Mouse (Mus musculus): ENCODE measurements around the gene Fbxw5.
"Not testable (repeated sequence)": the region's sequence is repeated elsewhere in the genome, so short reads cannot be mapped to it uniquely, and the experiment has no call there.

Gene Fbxw5

DNA sequence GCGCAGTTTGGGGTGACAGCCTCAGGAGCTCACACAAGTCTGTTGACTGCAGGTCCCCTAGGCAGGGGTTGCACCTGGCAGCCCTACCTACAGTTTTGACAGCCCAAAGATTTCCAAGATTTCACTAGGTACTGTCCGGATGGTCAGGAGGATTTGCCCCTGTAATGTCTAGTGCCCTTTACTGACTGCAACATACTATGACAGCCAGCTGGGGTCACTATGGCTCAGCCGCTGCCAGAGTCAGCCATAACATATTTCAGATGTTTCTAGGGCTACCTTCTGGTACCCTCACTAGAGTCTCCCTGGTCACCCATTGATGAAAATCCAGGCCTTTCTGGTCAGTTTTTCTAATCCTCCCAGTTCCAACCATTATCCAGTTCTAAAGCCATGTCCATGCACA, 9.4 kb downstream of the Fbxw5 start:
- DNase-seq (ENCODE audit: low spot score), result no peak

- no peak for DNase-seq (ENCODE audit: low spot score)
Measured at GRCm38 (mm10) chr2:25526510-25527302, 26.2 kb downstream of the Fbxw5 start.

DNA sequence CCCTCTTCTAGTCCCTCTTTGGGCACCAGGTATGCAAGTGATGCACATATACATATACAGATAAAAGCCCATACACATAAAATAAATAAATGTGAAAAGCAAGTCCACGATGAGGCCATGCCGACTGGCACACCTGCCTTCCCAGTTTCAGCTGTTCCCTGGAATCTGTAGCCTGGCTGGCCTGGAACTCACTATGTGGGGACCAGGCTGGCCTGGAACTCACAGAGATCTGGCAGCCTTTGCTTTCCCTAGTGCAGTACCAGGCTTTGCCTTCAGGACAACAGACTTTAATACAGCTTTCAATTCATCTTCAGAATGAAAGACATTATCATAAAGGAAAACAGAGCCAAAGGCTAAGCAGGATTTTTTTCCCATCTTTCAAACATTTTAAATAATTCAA, 33.2 kb downstream of the Fbxw5 start:
- no peak for DNase-seq (ENCODE audit: low spot score)

GRCm38 (mm10) chr2:25534178-25534865, 33.8 kb downstream of the Fbxw5 start:
- DNase-seq (ENCODE audit: low spot score), result peak; percentile 79

GRCm38 (mm10) chr2:25534866-25535182, 34.3 kb downstream of the Fbxw5 start:
- no peak for DNase-seq (ENCODE audit: low spot score)

GRCm38 (mm10) chr2:25536531-25536930, 36.0 kb downstream of the Fbxw5 start:
- DNase-seq (ENCODE audit: low spot score), result no peak

DNA sequence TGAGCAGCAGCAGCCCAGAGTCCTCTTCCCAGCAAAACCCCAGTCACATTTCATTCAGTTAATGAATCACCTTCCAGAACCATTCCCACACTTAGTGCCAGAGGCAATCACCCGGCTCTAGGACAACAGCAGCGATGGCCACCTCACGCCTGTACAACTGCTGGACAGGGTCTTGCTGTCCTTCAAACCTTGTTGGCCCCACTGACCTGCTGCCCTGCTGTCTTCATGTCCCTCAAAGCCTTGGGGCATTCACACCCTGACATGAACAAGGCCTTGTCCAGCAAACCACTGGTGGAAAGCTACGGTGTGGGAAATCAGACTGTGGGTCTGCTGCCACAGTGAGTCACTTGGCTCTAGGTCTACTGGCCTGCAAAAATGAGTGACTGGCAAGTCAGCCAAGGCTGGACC, 40.0 kb downstream of the Fbxw5 start:
- DNase-seq (ENCODE audit: low spot score), result no peak

DNA sequence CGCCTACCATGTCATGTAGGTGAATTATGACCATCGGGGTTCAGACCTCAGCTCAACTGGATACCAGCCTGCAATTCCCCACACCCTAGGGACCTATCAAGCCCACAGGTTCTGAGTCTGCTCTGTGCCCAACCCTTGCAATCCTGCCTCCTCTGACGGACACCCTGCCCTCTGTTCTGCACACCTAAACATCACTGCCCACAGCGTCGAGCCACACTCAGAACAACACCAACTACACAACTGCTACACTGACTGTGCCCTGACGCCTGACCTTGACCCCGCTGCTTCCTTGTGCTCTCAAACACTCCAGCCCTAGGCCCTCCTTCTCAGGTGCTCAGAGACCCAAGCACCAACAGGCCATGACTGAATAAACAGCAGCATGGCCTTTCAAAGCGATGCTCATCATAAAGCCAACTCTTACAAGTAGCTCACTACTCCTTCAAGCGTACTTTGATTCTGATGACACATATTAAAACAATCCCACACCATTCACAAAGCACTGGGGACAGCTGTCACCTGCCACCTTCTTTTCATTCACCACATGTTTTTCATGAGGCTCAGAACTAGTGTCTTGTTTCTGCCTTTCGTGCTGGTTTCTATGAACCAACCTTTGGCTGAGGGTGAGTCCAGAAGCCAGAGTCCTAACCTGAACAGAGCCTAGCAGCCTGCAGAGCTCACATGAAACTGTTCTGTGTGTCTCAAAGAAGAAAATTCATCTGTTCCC, 41.3 kb downstream of the Fbxw5 start:
- no peak for DNase-seq (ENCODE audit: low spot score)

DNA sequence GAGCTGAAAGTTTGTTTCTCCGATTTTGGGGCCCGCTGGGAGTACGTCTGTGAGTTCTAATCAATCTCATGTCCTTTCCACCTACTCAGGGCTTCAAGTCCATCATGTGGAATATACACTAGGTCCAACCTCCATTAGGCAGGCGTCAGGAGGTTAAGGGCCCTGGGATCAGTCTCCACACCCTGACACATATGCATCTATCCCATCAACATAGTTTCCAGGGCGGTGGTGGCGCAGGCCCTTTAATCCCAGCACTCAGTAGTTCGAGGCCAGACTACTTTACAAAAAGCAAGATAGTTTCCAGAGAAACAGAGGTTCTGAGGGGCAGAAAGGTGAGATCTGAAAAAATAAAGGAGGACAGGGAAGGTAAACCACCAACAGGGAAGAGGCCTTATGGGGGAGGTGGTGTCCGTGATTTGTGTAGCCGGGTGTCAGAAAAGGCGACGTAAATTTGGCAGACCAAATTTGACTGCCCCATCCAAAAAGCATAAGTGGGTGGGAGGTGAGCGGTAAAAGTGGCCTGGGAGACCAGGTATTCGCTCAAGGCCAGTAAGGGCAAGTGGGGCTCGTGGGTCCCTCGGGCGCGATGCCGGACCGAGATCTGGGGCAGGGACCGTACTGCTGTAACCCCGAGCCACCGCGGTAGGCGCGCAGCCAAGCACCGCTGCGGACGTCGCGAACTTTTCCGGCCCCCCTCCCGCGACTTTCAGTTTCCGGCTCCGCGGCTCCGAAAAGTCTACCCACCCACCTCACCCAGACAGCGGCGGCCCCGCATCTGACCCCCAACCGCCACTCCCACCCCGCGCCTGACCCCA, 45.7 kb downstream of the Fbxw5 start:
- no peak for DNase-seq (ENCODE audit: low spot score)

DNA sequence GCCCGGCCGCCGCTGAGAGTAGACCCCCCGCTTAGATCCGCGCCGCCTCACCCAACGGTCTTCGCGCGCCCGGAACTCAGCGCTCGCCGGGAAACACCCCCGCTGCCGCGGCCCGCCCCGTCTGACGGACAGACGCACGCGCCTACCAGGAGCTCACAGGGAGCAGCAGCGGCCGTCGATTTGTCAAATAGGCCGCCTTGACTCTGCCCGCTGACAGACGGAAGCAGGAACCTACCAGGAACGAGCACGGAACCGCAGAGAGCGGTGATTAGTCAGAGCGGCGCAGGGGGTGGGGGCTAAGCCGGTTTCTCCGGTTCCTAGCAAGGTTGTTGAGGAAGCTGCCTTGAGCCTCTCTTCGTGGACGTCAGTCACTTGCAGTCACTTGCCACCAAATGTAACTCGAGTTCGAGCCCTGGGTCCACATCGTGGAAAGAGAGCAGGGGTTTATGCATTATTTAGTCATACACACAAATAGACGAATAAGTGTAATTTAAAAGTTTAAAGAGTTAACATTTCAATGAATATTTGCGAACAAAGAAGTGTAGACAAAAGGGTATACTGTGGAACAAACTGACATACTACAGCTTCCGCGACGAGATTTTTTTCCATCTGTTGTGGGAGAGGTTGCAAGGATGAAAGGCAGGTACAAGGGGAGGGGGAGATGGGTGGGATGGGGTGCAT, 46.4 kb downstream of the Fbxw5 start, which contains the start of gene Traf2:
Traf2 (minus strand) TSS at position 130 of the 681 bp plus-strand sequence.
- peak; percentile 99 for DNase-seq (ENCODE audit: low spot score)

GRCm38 (mm10) chr2:25549021-25549991, 48.8 kb downstream of the Fbxw5 start:
- DNase-seq (ENCODE audit: low spot score), result peak; percentile 86

GRCm38 (mm10) chr2:25551186-25551585, 50.6 kb downstream of the Fbxw5 start:
- peak; percentile 38 for DNase-seq (ENCODE audit: low spot score)

DNA sequence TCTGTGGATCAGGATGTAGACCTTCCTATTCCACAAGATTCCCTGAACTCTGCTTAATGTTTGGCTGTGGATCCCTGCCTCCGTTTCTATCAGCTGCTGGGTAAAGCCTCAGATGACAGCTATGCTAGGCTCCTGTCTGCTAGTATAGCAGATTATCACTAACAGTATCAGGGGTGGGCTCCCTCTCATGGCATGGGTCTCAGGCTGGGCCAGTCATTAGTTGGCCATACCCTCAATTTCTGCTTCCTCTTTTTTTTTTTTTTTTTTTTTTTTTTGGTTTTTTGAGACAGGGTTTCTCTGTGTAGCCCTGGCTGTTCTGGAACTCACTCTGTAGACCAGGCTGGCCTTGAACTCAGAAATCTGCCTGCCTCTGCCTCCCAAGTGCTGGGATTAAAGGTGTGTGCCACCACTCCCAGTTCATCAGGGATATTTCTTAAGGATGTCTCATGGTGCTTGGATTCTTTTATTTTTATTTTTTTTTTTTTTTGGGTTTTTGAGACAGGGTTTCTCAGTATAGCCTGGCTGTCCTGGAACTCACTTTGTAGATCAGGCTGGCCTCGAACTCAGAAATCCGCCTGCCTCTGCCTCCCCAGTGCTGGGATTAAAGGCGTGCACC, 52.7 kb downstream of the Fbxw5 start:
- not testable (repeated sequence) for DNase-seq (ENCODE audit: low spot score)

Measured in T-cell, adult 2 months (primary cell).